Mouse (Mus musculus) hindbrain, embryonic 12.5 days (tissue): ENCODE data around the gene Lhb. TPM values are rescaled to one million over a fixed set of nuclear protein-coding genes. Genes with fewer than 3 reads are reported as not detected.

Experiments
- ATAC-seq: fragments of 200-750 bp; cut with Nextera tagmentation; 2 replicates; pipeline ENCODE4 v1.8.0; 2017; ENCODE audit warnings: moderate TSS enrichment; ENCODE audit not compliant: low FRiP score
- H3K27ac ChIP-seq: fragments of 300-500 bp; sonication (generic); 2 replicates; pipeline ENCODE4 v1.5.1; 2016; ENCODE audit warnings: mild to moderate bottlenecking
- H3K27me3 ChIP-seq: fragments of 300-500 bp; sonication (generic); 2 replicates; pipeline ENCODE4 v1.6.1; 2016; ENCODE audit warnings: mild to moderate bottlenecking
- H3K36me3 ChIP-seq: fragments of 300-500 bp; sonication (generic); 2 replicates; pipeline ENCODE4 v1.6.1; 2016; ENCODE audit warnings: mild to moderate bottlenecking
- H3K4me1 ChIP-seq: fragments of 300-500 bp; sonication (generic); 2 replicates; pipeline ENCODE4 v1.6.1; 2016
- H3K4me2 ChIP-seq: fragments of 300-500 bp; sonication (generic); replicated peaks from 2 replicates; pipeline ENCODE4 v1.6.1; 2016; ENCODE audit warnings: mild to moderate bottlenecking
- H3K4me3 ChIP-seq: fragments of 300-500 bp; sonication (generic); 2 replicates; pipeline ENCODE4 v1.5.1; 2016; ENCODE audit warnings: mild to moderate bottlenecking
- H3K9ac ChIP-seq: fragments of 300-500 bp; sonication (generic); 2 replicates; pipeline ENCODE4 v1.6.1; 2016; ENCODE audit warnings: mild to moderate bottlenecking, moderate library complexity
- H3K9me3 ChIP-seq: fragments of 300-500 bp; sonication (generic); replicated peaks from 2 replicates; pipeline ENCODE4 v1.6.1; 2016; ENCODE audit warnings: mild to moderate bottlenecking
- WGBS: fragments of 180-500 bp; shearing (Covaris S2); methylation state at CpG from one replicate; pipeline ENCODE4 v1.1.7; 2016; 5-methylcytosine and 5-hydroxymethylcytosine counted together
- polyA plus RNA-seq: library from polyadenylated mRNA; unstranded; fragments of >200 nt; fragmentation: Nextera tagmentation; extraction: Ambion mirVana; gene quantifications from 2 replicates; pipeline ENCODE4 v1.2.1, GENCODE M21; 2016

The Lhb gene
- polyA plus RNA-seq, 1 experiment from 2014 or later, result 1.0 TPM

DNA sequence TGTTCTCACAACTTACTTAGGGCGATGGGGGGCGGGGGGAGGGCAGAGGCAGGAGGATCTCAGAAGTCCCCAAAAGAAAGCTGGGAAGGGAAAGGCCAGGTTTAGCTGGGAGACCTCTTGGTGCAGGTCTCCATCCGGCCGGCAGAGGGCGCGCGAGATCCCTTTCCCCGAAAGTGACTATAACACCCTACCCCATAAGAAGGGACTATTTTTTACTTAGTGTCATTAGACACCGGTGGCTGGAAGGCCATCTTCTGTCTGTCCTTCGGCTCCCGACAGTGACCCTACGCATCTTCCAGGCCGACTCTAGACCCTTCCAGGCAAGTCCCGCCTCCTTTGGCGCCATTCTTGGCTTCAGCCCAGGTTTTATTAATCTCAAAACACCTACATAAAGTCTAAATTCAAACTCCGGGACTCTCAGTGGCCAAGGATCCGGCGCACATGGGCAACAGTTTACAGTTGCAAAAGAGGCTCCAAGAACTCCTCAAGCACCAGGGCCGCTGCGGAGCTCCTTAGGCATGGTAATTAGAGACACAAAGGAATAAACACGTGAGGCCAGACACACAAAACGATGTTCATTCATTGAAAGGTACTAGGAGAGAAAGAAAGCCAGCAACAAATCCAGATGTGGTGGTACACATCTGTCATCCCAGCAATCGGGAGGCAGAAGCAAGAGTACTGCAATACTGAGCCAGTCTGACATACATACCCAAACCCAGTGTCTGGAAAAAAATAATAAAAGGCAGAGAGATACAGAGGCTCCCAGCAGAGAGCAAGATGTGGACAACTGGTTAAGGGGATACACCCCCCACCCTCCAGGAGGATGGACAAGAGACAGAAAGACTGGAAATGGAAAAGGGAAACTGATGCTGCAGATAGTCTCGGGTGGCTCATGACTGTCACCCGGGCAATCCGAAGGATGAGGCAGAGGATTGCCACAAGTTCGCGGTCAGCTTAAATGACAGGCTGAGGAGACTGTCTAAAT lies 15.2 kb upstream of the Lhb start, which contains the start of gene Kcna7:
TSS of gene Kcna7 (plus strand) at position 563 of the 985 bp plus-strand sequence.
- H3K9ac ChIP-seq, result peak within 1 kb of the TSS; percentile 32; the same call in 1 of the 2 replicates
- no peak for ATAC-seq
- H3K4me1 ChIP-seq, result peaks cover 6% of the 10 kb centered on the region
- peak within 1 kb of the TSS; percentile 34 for H3K4me3 ChIP-seq
- H3K36me3 ChIP-seq, result no peaks in the 10 kb centered on the region
- H3K4me2 ChIP-seq, result peak within 1 kb of the TSS; percentile 48
- 12% methylated on average over 28 of the region's 28 CpGs for WGBS
- peaks cover 59% of the 10 kb centered on the region for H3K27me3 ChIP-seq
- H3K27ac ChIP-seq, result no peak within 1 kb of the TSS
- 0 out of 2 replicates have a peak, but pooled peaks cover 3% of the 10 kb centered on the region for H3K9me3 ChIP-seq

DNA sequence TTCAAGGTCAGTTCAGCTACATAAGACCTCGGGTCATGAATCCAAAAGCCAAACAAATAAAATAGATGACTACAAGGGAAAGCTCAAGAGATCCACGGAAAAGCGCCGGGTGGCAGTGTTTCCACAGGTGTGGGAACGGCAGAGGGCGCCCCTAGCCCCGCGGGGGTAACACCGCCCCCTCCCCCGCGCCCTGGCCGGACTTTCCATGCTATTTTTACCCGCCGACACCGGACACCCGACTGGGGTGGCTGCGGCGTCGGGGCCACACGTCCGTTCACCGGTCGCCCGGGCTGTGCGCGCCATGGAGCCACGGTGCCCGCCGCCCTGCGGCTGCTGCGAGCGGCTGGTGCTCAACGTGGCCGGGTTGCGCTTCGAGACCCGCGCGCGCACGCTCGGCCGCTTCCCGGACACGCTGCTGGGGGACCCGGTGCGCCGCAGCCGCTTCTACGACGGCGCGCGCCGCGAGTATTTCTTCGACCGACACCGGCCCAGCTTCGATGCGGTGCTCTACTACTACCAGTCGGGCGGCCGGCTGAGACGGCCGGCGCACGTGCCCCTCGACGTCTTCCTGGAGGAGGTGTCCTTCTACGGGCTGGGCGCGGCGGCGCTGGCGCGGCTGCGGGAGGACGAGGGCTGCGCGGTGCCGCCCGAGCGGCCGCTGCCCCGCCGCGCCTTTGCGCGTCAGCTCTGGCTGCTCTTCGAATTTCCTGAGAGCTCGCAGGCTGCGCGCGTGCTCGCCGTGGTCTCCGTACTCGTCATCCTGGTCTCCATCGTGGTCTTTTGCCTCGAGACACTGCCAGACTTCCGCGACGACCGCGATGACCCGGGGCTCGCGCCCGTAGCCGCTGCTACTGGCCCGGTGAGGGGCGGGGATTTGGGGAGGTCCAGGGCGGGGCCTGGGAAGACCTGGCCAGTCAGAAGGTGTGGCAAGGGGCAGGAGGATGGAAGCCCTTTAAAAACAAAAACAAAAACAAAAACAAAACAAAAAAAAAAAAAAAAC lies 14.2 kb upstream of the Lhb start:
- peaks cover 6% of the 10 kb centered on the region for H3K4me1 ChIP-seq
- H3K4me3 ChIP-seq, result peak overlapping the region; percentile 34
- 2% methylated on average over 112 of the region's 114 CpGs for WGBS
- peaks cover 70% of the 10 kb centered on the region for H3K27me3 ChIP-seq
- ATAC-seq, result no peak
- H3K27ac ChIP-seq, result no peak overlapping the region
- H3K4me2 ChIP-seq, result peak overlapping the region; percentile 48
- no peaks in the 10 kb centered on the region for H3K36me3 ChIP-seq
- peak overlapping the region; percentile 32 for H3K9ac ChIP-seq
- 0 out of 2 replicates have a peak, but pooled peaks cover 3% of the 10 kb centered on the region for H3K9me3 ChIP-seq

DNA sequence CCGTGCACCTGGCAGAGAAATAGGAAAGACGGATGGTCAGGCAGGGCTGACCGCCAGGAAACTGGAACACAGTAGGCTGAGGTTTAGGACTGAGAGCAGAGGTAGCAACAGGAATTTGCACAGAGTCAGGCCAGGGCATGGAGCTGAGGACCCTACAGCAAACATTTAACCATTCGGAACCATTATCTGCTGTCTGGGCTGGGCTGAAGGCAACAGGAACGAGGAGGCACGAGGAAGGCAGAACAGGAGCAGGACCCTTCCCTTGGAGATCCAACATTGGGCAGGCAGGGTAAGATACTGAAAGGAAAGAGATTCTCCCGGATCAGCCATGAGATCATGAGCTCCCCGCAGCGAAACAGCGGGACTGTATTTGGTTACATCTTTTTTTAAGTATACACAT lies 12.8 kb upstream of the Lhb start:
- H3K27ac ChIP-seq, result no peak overlapping the region
- 0 out of 2 replicates have a peak, but pooled peaks cover 3% of the 10 kb centered on the region for H3K9me3 ChIP-seq
- no peaks in the 10 kb centered on the region for H3K36me3 ChIP-seq
- H3K4me3 ChIP-seq, result no peak overlapping the region
- no peak overlapping the region for H3K9ac ChIP-seq
- H3K4me2 ChIP-seq, result no peak overlapping the region
- WGBS, result 83% methylated on average over 10 of the region's 10 CpGs
- H3K27me3 ChIP-seq, result peaks cover 82% of the 10 kb centered on the region
- H3K4me1 ChIP-seq, result peaks cover 6% of the 10 kb centered on the region
- no peak for ATAC-seq

DNA sequence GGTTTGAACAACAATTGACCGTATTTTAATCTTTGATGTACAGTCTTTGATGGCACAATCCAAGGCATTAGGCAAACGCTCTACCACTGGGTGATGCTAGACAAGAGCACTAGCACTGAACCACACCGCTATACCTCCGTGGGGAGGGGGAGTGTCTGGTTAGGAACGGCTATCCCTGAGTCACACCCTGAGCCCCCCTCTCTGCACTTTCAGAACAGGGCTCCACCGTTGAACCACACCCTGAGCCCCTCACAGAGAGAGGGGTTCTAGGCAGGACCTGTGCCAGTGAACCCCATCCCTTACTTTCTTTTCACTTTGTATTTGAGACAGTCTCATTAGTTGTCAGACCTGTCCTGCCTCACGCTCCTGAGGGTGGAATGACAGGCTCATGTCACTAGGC lies 12.3 kb upstream of the Lhb start:
- no peak overlapping the region for H3K9ac ChIP-seq
- no peaks in the 10 kb centered on the region for H3K36me3 ChIP-seq
- H3K27me3 ChIP-seq, result peaks cover 86% of the 10 kb centered on the region
- no peak overlapping the region for H3K4me2 ChIP-seq
- H3K9me3 ChIP-seq, result 0 out of 2 replicates have a peak, but pooled peaks cover 3% of the 10 kb centered on the region
- ATAC-seq, result no peak
- 77% methylated on average over 7 of the region's 7 CpGs for WGBS
- H3K4me1 ChIP-seq, result peaks cover 10% of the 10 kb centered on the region
- H3K4me3 ChIP-seq, result no peak overlapping the region
- H3K27ac ChIP-seq, result no peak overlapping the region

DNA sequence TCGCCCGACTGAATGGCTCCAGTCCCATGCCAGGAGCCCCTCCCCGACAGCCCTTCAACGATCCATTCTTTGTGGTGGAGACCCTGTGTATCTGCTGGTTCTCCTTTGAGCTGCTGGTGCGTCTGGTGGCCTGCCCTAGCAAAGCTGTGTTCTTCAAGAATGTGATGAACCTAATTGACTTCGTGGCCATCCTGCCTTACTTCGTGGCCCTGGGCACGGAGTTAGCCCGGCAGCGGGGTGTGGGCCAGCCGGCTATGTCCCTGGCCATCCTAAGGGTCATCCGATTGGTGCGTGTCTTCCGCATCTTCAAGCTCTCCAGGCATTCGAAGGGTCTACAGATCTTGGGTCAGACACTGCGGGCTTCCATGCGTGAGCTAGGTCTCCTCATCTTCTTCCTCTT lies 11.7 kb upstream of the Lhb start:
- no peak for ATAC-seq
- 0 out of 2 replicates have a peak, but pooled peaks cover 3% of the 10 kb centered on the region for H3K9me3 ChIP-seq
- H3K27me3 ChIP-seq, result peaks cover 92% of the 10 kb centered on the region
- no peak overlapping the region for H3K27ac ChIP-seq
- peaks cover 16% of the 10 kb centered on the region for H3K4me1 ChIP-seq
- H3K4me3 ChIP-seq, result no peak overlapping the region
- H3K36me3 ChIP-seq, result no peaks in the 10 kb centered on the region
- no peak overlapping the region for H3K9ac ChIP-seq
- WGBS, result 86% methylated on average over 17 of the region's 17 CpGs
- no peak overlapping the region for H3K4me2 ChIP-seq

DNA sequence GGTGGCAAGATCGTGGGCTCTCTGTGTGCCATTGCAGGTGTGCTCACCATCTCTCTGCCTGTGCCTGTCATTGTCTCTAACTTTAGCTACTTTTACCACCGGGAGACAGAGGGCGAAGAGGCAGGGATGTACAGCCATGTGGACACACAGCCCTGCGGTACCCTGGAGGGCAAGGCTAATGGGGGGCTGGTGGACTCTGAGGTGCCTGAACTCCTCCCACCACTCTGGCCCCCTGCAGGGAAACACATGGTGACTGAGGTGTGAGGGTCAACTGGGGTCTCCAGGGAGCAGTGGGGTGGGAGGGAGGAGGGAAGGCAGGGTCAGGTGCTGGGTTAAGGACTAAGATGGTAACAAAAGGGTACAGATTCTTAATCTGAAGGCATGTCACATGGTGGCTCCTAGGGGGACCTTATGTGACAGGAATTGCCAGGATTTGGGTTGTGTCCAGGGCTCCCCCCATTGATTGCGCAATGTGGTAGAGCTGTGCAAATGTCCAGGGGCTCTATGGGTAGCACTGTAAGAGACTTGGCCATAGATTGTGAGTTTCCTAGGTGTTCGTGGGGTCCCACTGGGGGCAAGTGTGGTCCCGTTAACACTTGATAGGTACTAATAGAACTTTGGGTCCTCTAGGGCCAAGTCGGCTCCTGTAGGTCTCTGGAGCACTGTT lies 11.0 kb upstream of the Lhb start:
- peaks cover 98% of the 10 kb centered on the region for H3K27me3 ChIP-seq
- H3K4me1 ChIP-seq, result peaks cover 19% of the 10 kb centered on the region
- no peak overlapping the region for H3K27ac ChIP-seq
- ATAC-seq, result no peak
- no peak overlapping the region for H3K9ac ChIP-seq
- WGBS, result 86% methylated on average over 8 of the region's 8 CpGs
- H3K4me3 ChIP-seq, result no peak overlapping the region
- no peak overlapping the region for H3K4me2 ChIP-seq
- H3K9me3 ChIP-seq, result 0 out of 2 replicates have a peak, but pooled peaks cover 3% of the 10 kb centered on the region
- H3K36me3 ChIP-seq, result no peaks in the 10 kb centered on the region

DNA sequence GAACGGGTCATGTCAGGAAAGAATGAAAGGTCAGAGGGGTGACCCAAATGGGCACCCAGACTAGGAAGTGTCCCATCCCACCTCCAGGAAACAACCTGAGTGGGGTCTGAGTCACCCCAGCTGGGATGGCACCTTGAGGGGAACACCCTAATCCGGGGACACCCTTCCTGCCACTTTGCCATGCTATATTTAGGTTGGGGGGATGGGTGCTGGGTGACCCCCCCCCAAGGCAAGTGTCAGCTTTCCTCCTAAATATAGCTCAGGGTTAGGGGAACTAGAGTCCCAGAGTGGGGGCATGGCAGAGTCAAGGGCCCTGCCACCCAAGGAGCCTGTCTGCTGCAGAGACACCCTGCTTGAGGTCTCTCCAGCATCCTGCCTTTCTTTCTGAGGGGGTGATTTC lies 8.2 kb upstream of the Lhb start:
- H3K4me1 ChIP-seq, result peaks cover 13% of the 10 kb centered on the region
- H3K9me3 ChIP-seq, result no peaks in the 10 kb centered on the region
- no peak for ATAC-seq
- H3K27ac ChIP-seq, result no peak overlapping the region
- peaks cover 99% of the 10 kb centered on the region for H3K27me3 ChIP-seq
- 77% methylated on average over 2 of the region's 2 CpGs for WGBS
- H3K9ac ChIP-seq, result no peak overlapping the region
- no peak overlapping the region for H3K4me3 ChIP-seq
- no peak overlapping the region for H3K4me2 ChIP-seq
- no peaks in the 10 kb centered on the region for H3K36me3 ChIP-seq

DNA sequence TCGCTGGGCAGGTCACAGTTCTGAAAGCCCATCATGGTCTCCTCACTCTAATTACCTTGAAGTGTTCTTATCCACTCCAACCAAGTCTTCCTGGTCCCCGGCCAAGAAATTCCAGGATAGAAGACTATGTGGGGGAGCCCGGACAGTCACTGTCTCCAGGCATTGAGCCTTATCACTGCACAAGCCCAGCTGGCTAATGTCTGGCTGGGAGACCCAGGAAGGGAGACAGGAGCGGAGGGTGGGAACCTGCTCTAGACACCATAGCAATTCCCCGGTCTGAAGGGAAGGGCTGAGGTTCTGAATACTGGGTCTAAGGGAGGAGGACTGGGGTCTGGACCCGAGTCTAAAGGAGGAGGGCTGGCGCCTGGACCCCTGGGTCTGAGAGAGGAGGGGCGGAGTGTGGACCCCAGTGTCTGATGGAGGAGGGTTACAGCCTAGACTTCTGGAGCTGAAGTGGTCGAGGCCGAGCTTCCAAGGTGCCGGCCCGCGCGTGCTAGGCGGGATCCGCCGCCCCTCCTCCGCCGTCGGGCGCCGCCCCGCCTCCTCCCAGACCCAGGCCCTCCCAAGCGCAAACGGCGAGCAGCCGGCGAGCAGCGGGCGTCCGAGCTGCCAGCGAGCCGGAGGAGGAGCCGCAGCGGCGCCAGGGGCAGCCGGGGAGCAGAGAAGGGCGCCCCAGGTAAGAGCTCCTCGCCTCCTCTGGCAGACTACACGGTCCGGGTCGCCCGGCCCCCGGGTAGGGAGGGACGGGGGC lies 7.3 kb upstream of the Lhb start, which contains the start of gene Ntf5:
TSS of gene Ntf5 (plus strand) at position 583 of the 751 bp plus-strand sequence.
- H3K27ac ChIP-seq, result no peak within 1 kb of the TSS
- H3K4me2 ChIP-seq, result peak within 1 kb of the TSS; percentile 78
- no peaks in the 10 kb centered on the region for H3K36me3 ChIP-seq
- H3K4me3 ChIP-seq, result peak within 1 kb of the TSS; percentile 44
- ATAC-seq, result peak; percentile 48
- H3K27me3 ChIP-seq, result peaks cover 99% of the 10 kb centered on the region
- no peaks in the 10 kb centered on the region for H3K9me3 ChIP-seq
- peaks cover 16% of the 10 kb centered on the region for H3K4me1 ChIP-seq
- 4% methylated on average over 41 of the region's 45 CpGs for WGBS
- peak within 1 kb of the TSS; percentile 62 for H3K9ac ChIP-seq

DNA sequence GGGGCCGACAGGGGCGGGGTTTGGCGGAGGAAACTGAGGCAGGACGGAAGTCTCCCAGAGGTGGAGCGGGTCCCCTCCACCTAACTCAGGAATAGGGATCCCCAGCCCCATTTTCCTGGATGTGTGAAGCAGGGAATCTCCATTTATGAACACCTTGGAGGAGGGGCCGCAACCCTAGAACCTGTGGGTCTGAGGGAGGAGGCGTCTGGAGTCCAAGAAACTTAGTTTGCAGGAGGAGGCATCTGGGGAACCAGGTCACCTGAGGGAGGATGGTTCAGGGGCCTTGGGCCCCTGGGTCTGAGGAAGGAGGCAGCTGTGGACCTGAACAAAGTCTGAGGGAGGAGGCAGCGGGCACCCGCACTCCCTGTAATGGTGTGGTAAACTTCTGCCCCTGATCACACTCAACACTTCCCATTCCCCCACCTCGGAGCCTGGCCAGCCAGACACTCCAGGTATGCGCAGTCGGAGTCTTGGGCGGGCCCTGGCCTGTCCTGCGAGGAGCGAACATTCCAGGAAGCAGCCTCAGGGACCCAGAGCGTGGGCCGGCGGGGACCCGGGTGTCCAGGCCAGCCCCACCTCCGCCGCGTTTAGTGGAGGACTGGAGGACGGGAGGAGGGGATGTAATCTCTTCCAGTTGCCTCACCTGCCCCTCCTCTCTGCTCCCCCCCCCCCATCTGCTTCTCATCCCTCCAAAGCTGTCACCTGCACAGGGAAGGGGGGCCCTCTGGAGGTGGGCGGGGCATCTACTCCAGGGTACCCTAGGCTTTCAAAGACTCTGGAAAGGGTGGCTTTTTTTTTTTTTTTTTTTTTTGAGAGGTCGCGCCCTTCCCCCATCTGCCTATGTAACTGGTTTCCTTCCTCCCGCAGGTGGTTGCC lies 6.5 kb upstream of the Lhb start:
- WGBS, result 2% methylated on average over 27 of the region's 27 CpGs
- ATAC-seq, result peak; percentile 23; the same call in 1 of the 2 replicates
- peak overlapping the region; percentile 78 for H3K4me2 ChIP-seq

DNA sequence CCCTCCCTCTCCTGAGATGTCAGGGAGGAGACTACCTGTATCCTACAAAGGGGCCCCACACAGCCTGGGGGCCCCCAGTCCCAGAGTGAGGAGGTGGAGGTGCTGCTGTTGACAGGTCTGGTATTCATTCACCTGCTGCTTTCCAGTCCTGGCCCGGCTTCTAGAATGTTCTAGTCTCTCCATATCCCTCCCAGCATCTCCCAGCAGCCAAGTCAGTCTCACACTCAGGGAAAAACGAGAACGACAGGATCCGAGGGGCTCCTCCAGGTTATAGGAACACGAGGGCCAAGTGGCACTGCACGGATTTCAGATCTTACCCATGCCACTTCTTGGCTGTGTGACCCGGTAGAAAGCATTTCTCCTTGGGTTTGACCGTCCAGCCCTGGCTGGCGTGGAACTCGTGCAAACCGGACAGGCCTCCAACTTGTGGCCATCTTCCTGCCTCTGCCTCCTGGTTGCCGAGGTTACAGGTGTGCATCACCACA lies 5.8 kb upstream of the Lhb start:
- H3K9ac ChIP-seq, result no peak overlapping the region
- no peak overlapping the region for H3K4me3 ChIP-seq
- H3K27me3 ChIP-seq, result peaks cover 99% of the 10 kb centered on the region
- 45% methylated on average over 12 of the region's 12 CpGs for WGBS
- H3K4me1 ChIP-seq, result peaks cover 18% of the 10 kb centered on the region
- H3K9me3 ChIP-seq, result no peaks in the 10 kb centered on the region
- no peak overlapping the region for H3K27ac ChIP-seq
- no peak overlapping the region for H3K4me2 ChIP-seq
- ATAC-seq, result no peak
- H3K36me3 ChIP-seq, result no peaks in the 10 kb centered on the region

More for the DNA sequence above, 6.5 kb upstream of the Lhb start:
- Histone ChIP-seq H3K9ac (peak overlapping the region; percentile 62), H3K27ac (no peak overlapping the region), H3K4me1 (peaks cover 18% of the 10 kb centered on the region), H3K36me3 (no peaks in the 10 kb centered on the region), H3K27me3 (peaks cover 99% of the 10 kb centered on the region), H3K9me3 (no peaks in the 10 kb centered on the region), H3K4me3 (peak overlapping the region; percentile 44)
